Mouse (Mus musculus) heart, adult 2 months (tissue): ENCODE data around the gene Il5.

Experiments
- CTCF ChIP-seq: fragments of 200-600 bp; IDR thresholded peaks from 2 replicates; pipeline ENCODE4 v1.8.1; 2022; ENCODE audit warnings: antibody characterized with exemption, mild to moderate bottlenecking, moderate library complexity
- POLR2A ChIP-seq: fragments of 200-500 bp; IDR thresholded peaks from 2 replicates; pipeline ENCODE4 v1.6.1; 2011; ENCODE audit warnings: mild to moderate bottlenecking, low read depth, low read length, control low read depth; ENCODE audit not compliant: insufficient read depth

GRCm38 (mm10) chr11:53720715-53721114 lies at the start of gene Il5:
- TF ChIP-seq POLR2A (no peak), CTCF (no peak)
